Mouse (Mus musculus) CD8-positive naive resting alpha-beta T cell, adult 2 months (primary cell): ENCODE measurements around the gene Hivep2.
A peak's percentile ranks its signal among the peaks of the same experiment; 100 is the strongest.

ENCODE experiments used
- DNase-seq, 2 experiments: peaks; one replicate each; pipeline ENCODE4 v3.0.0; 2022; ENCODE audit warnings: low read depth in 2 of 2, low spot score in 2 of 2

The Hivep2 gene

DNA sequence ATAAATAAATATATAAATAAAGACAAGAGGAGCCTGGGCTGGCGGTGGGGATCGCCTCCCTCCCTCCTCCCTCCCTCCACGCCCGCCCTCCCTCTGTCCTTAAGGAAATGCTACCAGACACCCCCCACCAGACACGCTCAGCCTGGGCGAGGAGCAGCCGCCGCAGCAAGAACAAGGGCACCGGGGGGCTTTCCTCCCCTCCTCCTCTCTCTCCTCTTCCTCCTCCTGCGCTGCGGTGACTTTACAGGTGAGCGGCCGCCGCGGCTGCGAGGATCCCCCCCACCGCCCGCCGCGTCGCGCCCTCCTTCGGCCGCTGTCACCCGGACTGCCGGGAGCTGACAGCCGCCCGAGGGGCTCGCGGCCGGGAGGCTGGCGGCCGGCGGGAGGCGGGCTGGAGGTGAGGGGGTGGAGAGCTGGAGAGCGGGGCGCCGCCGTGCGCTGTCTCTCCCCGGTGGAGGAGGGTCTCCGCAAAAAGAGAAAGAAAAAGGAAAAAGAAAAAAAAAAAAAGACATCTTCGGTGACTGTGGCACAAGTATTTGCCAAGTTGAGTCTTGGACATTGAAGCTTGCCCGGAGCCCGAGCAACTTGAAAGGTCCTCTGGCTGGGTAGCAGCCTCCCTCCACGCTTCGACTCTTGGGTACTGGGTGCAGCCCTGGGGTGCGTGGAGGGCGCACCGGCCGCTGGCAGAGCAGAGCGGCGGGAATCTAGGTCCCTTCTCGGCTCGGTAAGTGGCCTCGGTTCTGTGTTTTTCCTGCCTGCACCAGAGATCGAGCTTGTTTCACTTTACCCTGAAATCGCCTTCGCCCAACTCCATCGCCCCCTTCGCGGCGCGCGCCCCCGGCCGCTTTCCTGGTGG lies at the start of gene Hivep2:
Gene Hivep2, plus strand, starts transcription at position 102 of the 856 bp plus-strand sequence.
- peak; percentile 55 to 56 for DNase-seq

DNA sequence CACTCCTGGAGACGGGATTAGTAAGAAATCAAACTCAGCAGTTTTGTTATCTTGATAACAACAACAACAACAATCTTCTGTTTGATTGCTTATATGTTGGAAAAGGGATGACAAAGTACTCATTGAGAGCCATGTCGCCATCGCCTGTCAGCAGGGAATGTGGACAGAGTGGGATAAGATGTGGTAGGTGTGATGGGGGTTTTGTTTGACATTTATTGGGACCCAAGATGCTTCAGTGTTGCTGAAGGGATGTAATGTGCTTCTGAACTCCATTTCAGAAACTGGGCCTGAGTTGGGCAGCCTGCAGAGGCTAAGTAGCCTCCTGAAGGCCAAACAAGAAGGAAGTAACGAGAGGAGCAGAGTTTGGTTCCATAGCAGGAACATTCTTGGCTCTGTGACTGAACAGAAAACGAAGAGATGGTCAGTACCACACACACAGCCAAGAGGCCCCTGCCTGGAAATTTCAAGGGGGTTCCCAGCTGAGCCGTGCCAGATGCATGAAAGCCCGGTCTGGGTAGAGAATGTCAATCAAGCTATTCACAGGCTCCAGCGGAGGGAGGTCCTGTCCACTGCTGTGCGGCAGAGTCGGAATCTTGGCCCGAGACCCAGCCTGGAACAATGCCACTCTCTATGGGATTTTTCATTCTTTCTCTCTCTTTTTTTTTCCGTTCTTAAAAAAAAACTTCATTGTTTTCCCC lies 49.1 kb upstream of the Hivep2 start:
- DNase-seq = no peak

- no peak for DNase-seq
Measured at GRCm38 (mm10) chr10:13921641-13922385, 44.1 kb upstream of the Hivep2 start.

DNA sequence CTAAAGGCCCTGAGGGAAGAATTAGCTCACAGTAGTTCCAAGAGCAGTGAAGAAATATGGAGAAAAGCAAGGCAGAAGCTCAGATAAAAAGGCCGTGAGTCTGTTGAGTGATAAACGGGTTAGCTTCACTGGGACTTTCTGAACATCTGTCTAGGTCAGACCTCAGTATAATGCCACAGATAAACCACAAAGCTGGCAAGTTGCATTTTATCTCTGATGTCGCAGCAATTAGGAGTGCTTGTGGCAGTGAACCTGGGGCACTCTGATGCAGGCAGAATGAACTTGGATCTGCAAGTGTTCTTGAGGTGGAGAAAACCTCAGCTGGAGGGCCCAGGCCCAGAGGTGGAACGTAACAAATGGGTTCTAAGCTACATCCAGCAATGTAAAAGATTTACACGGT lies 36.6 kb upstream of the Hivep2 start:
- peak in 1 of 2 experiments; percentile 6 for DNase-seq

GRCm38 (mm10) chr10:13932147-13932546 lies 33.7 kb upstream of the Hivep2 start:
- no peak for DNase-seq

DNA sequence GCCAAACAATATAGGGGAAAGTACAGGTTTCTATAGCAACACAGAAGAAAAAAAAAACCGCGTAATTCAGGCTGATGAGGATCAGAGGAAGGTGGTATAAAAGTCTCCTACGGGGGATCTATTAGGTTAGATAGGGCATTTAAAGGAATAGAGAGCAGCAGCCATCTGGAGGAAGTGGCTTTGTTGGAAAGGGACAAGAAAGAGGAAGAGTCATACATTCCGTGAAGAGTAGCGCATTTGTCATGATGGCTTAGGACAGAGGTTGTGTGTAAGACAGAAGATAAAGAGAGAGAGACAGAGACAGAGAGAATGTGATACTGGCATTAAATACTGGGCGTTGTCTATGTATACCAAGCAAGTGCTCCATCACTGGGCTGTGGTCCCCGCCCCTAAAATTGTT lies 32.6 kb upstream of the Hivep2 start:
- no peak for DNase-seq

DNA sequence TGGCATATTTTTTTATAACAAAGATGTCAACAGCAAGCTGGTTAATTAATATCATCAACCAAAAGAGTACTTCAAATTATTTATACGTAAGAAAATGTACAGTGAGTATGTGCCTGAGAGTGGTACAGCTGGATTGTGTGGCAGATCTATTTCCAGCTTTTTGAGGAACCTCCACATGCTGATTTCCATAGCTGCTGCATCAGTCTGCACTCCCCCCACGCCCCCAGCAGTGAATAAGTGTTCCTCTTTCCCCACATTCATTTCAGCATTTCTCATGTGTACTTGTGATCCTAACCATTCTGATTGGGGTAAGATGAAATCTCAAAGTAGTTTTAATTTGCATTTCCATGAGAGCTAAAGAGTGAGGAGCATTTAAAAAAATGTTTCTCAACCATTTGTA lies 30.2 kb upstream of the Hivep2 start:
- no peak for DNase-seq

- DNase-seq = no peak
Measured at GRCm38 (mm10) chr10:13941406-13941805, 24.5 kb upstream of the Hivep2 start.

GRCm38 (mm10) chr10:13943706-13944105 lies 22.2 kb upstream of the Hivep2 start:
- no peak for DNase-seq

DNA sequence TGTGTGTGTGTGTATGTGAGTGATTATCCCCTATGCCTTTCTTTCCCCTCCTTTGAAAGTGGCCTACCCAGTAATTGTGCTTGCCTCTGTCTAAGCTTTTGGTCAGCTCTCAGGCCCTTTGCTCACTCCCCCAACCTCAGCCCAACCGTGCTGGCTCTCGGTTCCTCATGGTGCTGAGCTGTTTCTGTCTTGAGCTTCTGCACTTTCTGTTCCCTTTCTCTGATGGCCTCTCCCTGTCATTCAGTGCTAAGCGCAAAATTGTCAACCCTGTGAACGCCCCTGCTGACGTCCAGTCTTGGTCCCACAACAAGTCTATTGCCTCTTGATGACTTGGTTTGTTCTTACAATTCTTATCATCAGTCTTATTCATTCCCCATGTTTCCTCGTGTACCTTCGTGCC lies 19.4 kb upstream of the Hivep2 start:
- no peak for DNase-seq

DNA sequence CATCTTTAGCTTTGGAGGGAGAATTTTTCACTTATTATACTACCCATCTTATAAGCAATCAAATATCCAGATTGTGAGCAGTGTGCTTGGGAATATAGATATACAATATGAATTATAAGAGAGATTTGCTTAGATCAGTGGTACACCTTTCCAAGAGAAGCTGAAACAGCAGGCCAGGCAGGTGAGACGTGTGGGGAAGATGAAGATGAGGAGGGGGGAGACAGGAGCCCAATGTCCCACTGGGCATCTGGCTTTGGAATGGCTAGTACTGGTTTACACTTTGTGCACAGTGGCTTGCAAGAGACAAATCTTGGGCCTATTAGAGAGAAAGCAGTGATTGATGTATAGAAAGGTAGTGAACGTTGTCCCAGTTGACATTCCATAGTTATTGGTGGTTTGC lies 2.9 kb upstream of the Hivep2 start:
- DNase-seq = no peak

DNA sequence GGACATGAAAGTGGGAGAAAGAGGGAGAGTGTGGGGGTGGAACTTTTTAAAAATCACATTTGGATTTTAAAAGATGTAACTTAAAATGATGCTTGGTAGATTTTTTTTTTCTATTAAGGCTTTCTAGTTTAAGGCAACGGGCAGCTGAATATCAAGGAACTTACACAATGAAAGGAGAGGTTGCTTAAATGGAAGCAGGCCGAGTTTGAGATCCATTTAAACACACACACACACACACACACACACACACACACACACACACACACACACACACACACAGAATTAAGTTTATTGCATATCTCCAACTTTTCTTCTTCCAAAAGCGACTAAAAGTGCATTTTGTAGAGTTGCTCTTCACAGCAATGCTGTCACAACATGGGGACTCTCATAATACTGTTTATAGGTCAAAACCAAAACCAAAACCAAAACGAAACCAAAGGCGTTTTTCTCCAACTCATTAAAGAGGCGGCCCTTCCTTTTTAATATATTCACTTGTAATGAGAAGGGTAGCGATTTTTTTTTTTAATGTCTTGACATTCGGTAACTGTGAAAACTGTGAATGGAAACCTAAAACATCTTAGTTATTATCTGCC lies 1.9 kb upstream of the Hivep2 start:
- DNase-seq = no peak

- DNase-seq = peak; percentile 83
Measured at GRCm38 (mm10) chr10:13964501-13965281, 1.2 kb upstream of the Hivep2 start.

DNA sequence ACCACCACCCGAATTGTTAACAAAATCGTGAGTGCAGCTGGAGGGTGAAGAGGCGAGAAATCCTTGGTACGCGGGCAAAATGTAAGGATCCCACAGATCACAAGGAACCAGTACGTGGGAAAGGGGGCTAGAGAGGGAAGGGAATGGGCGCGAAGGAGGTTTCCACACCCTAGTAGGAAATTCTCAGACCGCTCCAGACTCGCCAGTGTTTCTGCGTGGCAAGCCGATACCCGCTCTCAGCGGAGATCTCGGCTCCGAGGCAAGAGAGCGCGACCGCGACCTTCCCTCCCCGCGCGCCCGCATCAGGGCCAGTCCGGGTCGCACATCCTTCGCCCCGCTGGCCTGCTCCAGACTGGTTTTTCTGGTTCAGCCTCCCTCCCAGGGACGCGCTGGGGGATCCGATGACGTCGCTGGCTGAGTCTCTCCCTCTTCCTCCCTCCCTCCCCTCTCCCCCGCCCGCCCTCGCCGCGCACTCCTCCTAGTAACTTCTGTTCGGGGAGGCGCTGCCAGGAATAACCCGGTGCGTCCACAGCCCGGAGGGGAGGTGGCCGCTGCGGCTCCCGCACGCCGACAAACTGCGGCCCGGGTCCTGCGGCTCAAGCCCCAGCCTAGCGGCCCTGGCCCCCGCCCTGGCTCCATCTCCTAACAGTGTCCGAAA lies 430 bp upstream of the Hivep2 start:
- DNase-seq = peak; percentile 75 to 83

- DNase-seq = peak; percentile 57 to 66
Measured at GRCm38 (mm10) chr10:13966830-13967450, 1.1 kb downstream of the Hivep2 start.

- DNase-seq = peak; percentile 94 to 95
Measured at GRCm38 (mm10) chr10:13967451-13968233, 1.8 kb downstream of the Hivep2 start.

DNA sequence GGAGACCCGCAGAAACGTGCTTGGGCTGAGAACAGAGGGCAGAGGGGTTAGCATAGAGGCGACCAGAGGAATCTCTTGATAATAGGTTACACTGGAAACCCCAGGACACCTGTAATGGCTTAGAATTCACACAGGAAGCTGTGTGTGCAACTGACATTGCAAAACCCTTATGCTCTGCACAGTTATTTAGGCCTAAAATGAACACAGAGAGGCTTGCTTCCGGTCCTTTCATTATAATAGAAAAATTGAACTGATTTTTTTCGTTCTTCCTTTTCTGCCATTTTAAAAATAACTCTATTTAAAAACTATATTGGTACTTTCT lies 2.3 kb downstream of the Hivep2 start:
- DNase-seq = peak in 1 of 2 experiments; percentile 50

GRCm38 (mm10) chr10:13968989-13969388 lies 3.1 kb downstream of the Hivep2 start:
- peak in 1 of 2 experiments; percentile 8 for DNase-seq

- peak; percentile 26 to 32 for DNase-seq
Measured at GRCm38 (mm10) chr10:13970321-13970720, 4.4 kb downstream of the Hivep2 start.
